Mouse (Mus musculus) CH12.LX (cell line): ENCODE results near the gene Adipor1. TPM values are rescaled to one million over a fixed set of nuclear protein-coding genes. Genes with fewer than 3 reads are reported as not detected.

Experiments used
- DNase-seq: peaks from one replicate; pipeline ENCODE4 v3.0.0-alpha.2; 2013; ENCODE audit errors: extremely low read depth
- H3K27ac ChIP-seq: 2 replicates; pipeline ENCODE4 v1.5.1; 2012; ENCODE audit warnings: low read depth, mild to moderate bottlenecking, control low read depth, moderate library complexity; ENCODE audit not compliant: insufficient read depth
- H3K27me3 ChIP-seq: replicated peaks from 2 replicates; pipeline ENCODE3; 2012; ENCODE audit warnings: inconsistent platforms
- H3K36me3 ChIP-seq, 2 experiments: replicated peaks in 1 of 2; 2 replicates each; pipeline versions ENCODE3 to v1.6.1; 2012; ENCODE audit warnings: inconsistent platforms in 1 of 2, low read length in 1 of 2, mild to moderate bottlenecking in 1 of 2, mixed read lengths in 1 of 2, moderate library complexity in 1 of 2; ENCODE audit not compliant: control insufficient read depth in 1 of 2, insufficient read depth in 1 of 2
- H3K4me1 ChIP-seq, 2 experiments: 2 replicates each; pipeline ENCODE4 v1.6.1; 2012; ENCODE audit warnings: inconsistent platforms in 1 of 2, moderate library complexity in 1 of 2; ENCODE audit not compliant: insufficient read depth in 2 of 2, control insufficient read depth in 1 of 2
- H3K4me2 ChIP-seq: 2 replicates; pipeline ENCODE4 v1.6.1; 2012; ENCODE audit warnings: low read depth, mild to moderate bottlenecking, control low read depth; ENCODE audit not compliant: poor library complexity, insufficient read depth, severe bottlenecking
- H3K4me3 ChIP-seq, 3 experiments: fragments of 150-350 bp in 1 of 3; sonication (generic) in 1 of 3; replicated peaks in 1 of 3; 2 replicates each; pipeline versions ENCODE3 to v1.5.1; 2011 to 2012; ENCODE audit warnings: low read depth in 2 of 3, low read length in 2 of 3, mild to moderate bottlenecking in 2 of 3, moderate library complexity in 2 of 3, control low read depth in 1 of 3, improper control_type of control experiment in 1 of 3, inconsistent platforms in 1 of 3, mixed read lengths in 1 of 3; ENCODE audit not compliant: poor library complexity in 1 of 3
- H3K79me2 ChIP-seq: replicated peaks from 2 replicates; pipeline ENCODE4 v1.6.1; 2012; ENCODE audit warnings: mild to moderate bottlenecking, moderate library complexity; ENCODE audit not compliant: control insufficient read depth, poor library complexity, insufficient read depth, severe bottlenecking; ENCODE audit errors: extremely low read depth
- H3K9ac ChIP-seq: 2 replicates; pipeline ENCODE4 v1.6.1; 2012; ENCODE audit warnings: low read depth, mild to moderate bottlenecking, control low read depth, moderate library complexity; ENCODE audit not compliant: insufficient read depth
- H3K9me3 ChIP-seq: replicated peaks from 2 replicates; pipeline ENCODE3; 2012; ENCODE audit warnings: low read length, inconsistent platforms, mixed read lengths
- CTCF ChIP-seq, 2 experiments: IDR thresholded peaks in 1 of 2; conservative IDR thresholded peaks in 1 of 2; 2 replicates each; pipeline ENCODE4 v1.5.1; 2011 to 2012; ENCODE audit warnings: low read depth in 2 of 2, low read length in 2 of 2, improper control_type of control experiment in 1 of 2, inconsistent platforms in 1 of 2, mild to moderate bottlenecking in 1 of 2, moderate library complexity in 1 of 2
- E2F4 ChIP-seq: IDR thresholded peaks from 2 replicates; pipeline ENCODE4 v1.6.1; 2011; ENCODE audit warnings: low read depth, low read length, improper control_type of control experiment; ENCODE audit not compliant: insufficient replicate concordance
- EP300 ChIP-seq: IDR thresholded peaks from 2 replicates; pipeline ENCODE4 v1.6.1; 2011; ENCODE audit warnings: low read length, improper control_type of control experiment
- ETS1 ChIP-seq: conservative IDR thresholded peaks from 2 replicates; pipeline ENCODE4 v1.6.1; 2012; ENCODE audit warnings: low read depth, mild to moderate bottlenecking, inconsistent platforms, low read length, improper control_type of control experiment, moderate library complexity
- HCFC1 ChIP-seq: IDR thresholded peaks from 2 replicates; pipeline ENCODE4 v1.6.1; 2012; ENCODE audit warnings: low read depth, mild to moderate bottlenecking, inconsistent platforms, low read length, improper control_type of control experiment
- IRF4 ChIP-seq: IDR thresholded peaks from 2 replicates; pipeline ENCODE4 v1.6.1; 2014; ENCODE audit warnings: low read depth, mild to moderate bottlenecking, inconsistent platforms, low read length, improper control_type of control experiment
- JUN ChIP-seq: IDR thresholded peaks from 2 replicates; pipeline ENCODE4 v1.6.1; 2011; ENCODE audit warnings: low read depth, mild to moderate bottlenecking, low read length, improper control_type of control experiment, moderate library complexity; ENCODE audit not compliant: insufficient read depth
- KAT2A ChIP-seq: IDR thresholded peaks from 2 replicates; pipeline ENCODE4 v1.6.1; 2012; ENCODE audit warnings: low read length, improper control_type of control experiment, inconsistent platforms; ENCODE audit not compliant: insufficient replicate concordance
- MAZ ChIP-seq: IDR thresholded peaks from 2 replicates; pipeline ENCODE4 v1.6.1; 2012; ENCODE audit warnings: low read depth, mild to moderate bottlenecking, inconsistent platforms, low read length, improper control_type of control experiment, moderate library complexity
- MEF2A ChIP-seq: IDR thresholded peaks from 2 replicates; pipeline ENCODE4 v1.6.1; 2014; ENCODE audit warnings: low read depth, mild to moderate bottlenecking, inconsistent platforms, low read length, improper control_type of control experiment, borderline replicate concordance
- POLR2AphosphoS2 ChIP-seq: IDR thresholded peaks from 2 replicates; pipeline ENCODE4 v1.6.1; 2011; ENCODE audit warnings: low read depth, low read length, improper control_type of control experiment
- RAD21 ChIP-seq: IDR thresholded peaks from 2 replicates; pipeline ENCODE4 v1.6.1; 2011; ENCODE audit warnings: low read depth, mild to moderate bottlenecking, low read length, improper control_type of control experiment, moderate library complexity
- RCOR1 ChIP-seq: conservative IDR thresholded peaks from 2 replicates; pipeline ENCODE4 v1.6.1; 2012; ENCODE audit warnings: low read depth, mild to moderate bottlenecking, inconsistent platforms, low read length, improper control_type of control experiment
- SIN3A ChIP-seq: IDR thresholded peaks from 2 replicates; pipeline ENCODE4 v1.6.1; 2012; ENCODE audit warnings: low read length, improper control_type of control experiment, inconsistent platforms
- SMC3 ChIP-seq: IDR thresholded peaks from 2 replicates; pipeline ENCODE4 v1.6.1; 2011; ENCODE audit warnings: low read depth, low read length, improper control_type of control experiment
- TBP ChIP-seq: conservative IDR thresholded peaks from 2 replicates; pipeline ENCODE4 v1.6.1; 2011; ENCODE audit warnings: low read depth, low read length, improper control_type of control experiment
- UBTF ChIP-seq: IDR thresholded peaks from 2 replicates; pipeline ENCODE4 v1.6.1; 2012; ENCODE audit warnings: low read depth, mild to moderate bottlenecking, inconsistent platforms, low read length, improper control_type of control experiment, moderate library complexity
- USF1 ChIP-seq: IDR thresholded peaks from 2 replicates; pipeline ENCODE4 v1.6.1; 2014; ENCODE audit warnings: low read depth, mild to moderate bottlenecking, inconsistent platforms, low read length, improper control_type of control experiment
- USF2 ChIP-seq: conservative IDR thresholded peaks from 2 replicates; pipeline ENCODE4 v1.6.1; 2011; ENCODE audit warnings: low read depth, low read length, improper control_type of control experiment
- ZC3H11A ChIP-seq: IDR thresholded peaks from 2 replicates; pipeline ENCODE4 v1.6.1; 2012; ENCODE audit warnings: low read depth, mild to moderate bottlenecking, inconsistent platforms, low read length, improper control_type of control experiment
- ZKSCAN1 ChIP-seq: IDR thresholded peaks from 2 replicates; pipeline ENCODE4 v1.6.1; 2012; ENCODE audit warnings: low read depth, inconsistent platforms, low read length, improper control_type of control experiment, borderline replicate concordance
- ZNF384 ChIP-seq: IDR thresholded peaks from 2 replicates; pipeline ENCODE4 v1.6.1; 2012; ENCODE audit warnings: low read depth, low read length, improper control_type of control experiment, inconsistent platforms
- dilution Hi-C: fragments of 300-500 bp; cut with MboI; formaldehyde crosslinking; loops from 2 replicates; pipeline ENCODE4 v1.14.3; 2020; ENCODE audit warnings: low sequenced_read_pairs; ENCODE audit not compliant: extremely low pct_unique_long_range_greater_than_20kb, extremely low pct_ligation_motif_present
- in situ Hi-C: fragments of 300-500 bp; cut with MboI; formaldehyde crosslinking; loops from 3 replicates; pipeline ENCODE4 v1.14.3; 2019; ENCODE audit warnings: low sequenced_read_pairs, low pct_ligation_motif_present, low pct_unique_long_range_greater_than_20kb, mixed read lengths
- polyA plus RNA-seq: library from polyadenylated mRNA; unstranded; fragments of >175 nt; gene quantifications from 2 replicates; pipeline ENCODE4 v1.2.1, GENCODE M21; 2012; ENCODE audit warnings: low read depth; ENCODE audit not compliant: insufficient read length
- total RNA-seq, 2 experiments: library from RNA; depleted of rRNA; stranded (reverse); fragments of 300-350 nt in 1 of 2; fragments of >200 nt in 1 of 2; gene quantifications; 2 replicates each; pipeline ENCODE4 v1.2.3; 2012 to 2014

Adipor1 gene
- total and polyA plus RNA-seq, 3 experiments = 64.1 to 94.0 (median 70.8) TPM

- no peak for DNase-seq
- no peaks in the 10 kb centered on the region for H3K4me1 ChIP-seq
- no peak for TF ChIP-seq E2F4
- no peak for TF ChIP-seq EP300
- TF ChIP-seq RCOR1 = no peak
- no peak for TF ChIP-seq CTCF (conservative IDR thresholded peaks at IDR 0.05 in 1 of 2, IDR thresholded peaks at IDR 0.05 in 1 of 2; ENCODE audit: low read depth in 2 of 2, low read length in 2 of 2)
- no peak for TF ChIP-seq HCFC1
- TF ChIP-seq IRF4 = no peak
- TF ChIP-seq USF1 = no peak
- TF ChIP-seq MAZ = no peak
- TF ChIP-seq SIN3A = no peak
- no peak for TF ChIP-seq USF2
- TF ChIP-seq ZKSCAN1 = no peak
- TF ChIP-seq UBTF = no peak
- TF ChIP-seq KAT2A = no peak
- TF ChIP-seq TBP = no peak
- TF ChIP-seq SMC3 = no peak
- TF ChIP-seq POLR2AphosphoS2 = no peak
- TF ChIP-seq RAD21 = no peak
- TF ChIP-seq JUN = no peak
- TF ChIP-seq ZNF384 = no peak
- no peak for TF ChIP-seq ETS1
- H3K79me2 ChIP-seq = no peaks in the 10 kb centered on the region
- H3K4me2 ChIP-seq = no peak overlapping the region
- H3K9me3 ChIP-seq = peaks cover 22% of the 10 kb centered on the region
- no peak overlapping the region for H3K4me3 ChIP-seq
- H3K36me3 ChIP-seq = no peaks in the 10 kb centered on the region
- in situ Hi-C loops (no loop called here), dilution Hi-C loops (no loop called here)
- H3K27me3 ChIP-seq = peaks cover 22% of the 10 kb centered on the region
- H3K27ac ChIP-seq = no peak overlapping the region
- no peak overlapping the region for H3K9ac ChIP-seq
Measured at GRCm38 (mm10) chr1:134374124-134374523, 41.1 kb upstream of the Adipor1 start.

- Histone ChIP-seq H3K27ac (no peak overlapping the region), H3K79me2 (no peaks in the 10 kb centered on the region), H3K9ac (no peak overlapping the region), H3K36me3 (no peaks in the 10 kb centered on the region), H3K4me1 (no peaks in the 10 kb centered on the region), H3K4me2 (no peak overlapping the region), H3K27me3 (peaks cover 40% of the 10 kb centered on the region), H3K4me3 (no peak overlapping the region), H3K9me3 (peaks cover 7% of the 10 kb centered on the region)
- in situ Hi-C loops (no loop called here), dilution Hi-C loops (no loop called here)
- DNase-seq = no peak
- TF ChIP-seq ZC3H11A (no peak), CTCF (conservative IDR thresholded peaks at IDR 0.05 in 1 of 2, IDR thresholded peaks at IDR 0.05 in 1 of 2; ENCODE audit: low read depth in 2 of 2, low read length in 2 of 2) (no peak), EP300 (no peak), MEF2A (no peak), E2F4 (no peak)
Measured at GRCm38 (mm10) chr1:134381051-134381450, 34.1 kb upstream of the Adipor1 start.
